In the genomic region with DNA sequence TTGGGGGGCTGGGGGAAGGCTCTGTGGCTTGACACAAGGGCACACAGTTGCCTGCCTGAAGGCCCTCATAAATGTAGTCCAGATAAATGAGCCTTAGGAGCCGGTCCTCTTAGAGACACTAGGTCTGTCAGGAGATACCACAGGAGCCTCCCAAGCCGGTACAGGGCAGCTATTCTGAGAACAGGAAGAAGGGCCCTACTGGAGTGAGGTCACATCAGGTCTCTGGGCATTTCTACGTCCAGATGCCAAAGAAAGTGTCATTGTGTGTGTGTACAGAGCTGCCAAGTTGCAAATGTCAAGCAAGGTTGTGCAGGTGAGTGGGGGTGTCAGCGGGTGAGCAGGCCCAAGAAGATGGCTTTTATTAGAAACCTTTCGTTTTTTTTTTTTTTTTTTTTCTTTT, we compare ENCODE assay signal across 18 mouse cellular contexts. TPM values are rescaled to one million over a fixed set of nuclear protein-coding genes. Genes with fewer than 3 reads are reported as not detected.
DNase-seq lines count a peak whose midpoint lies in the region; ATAC-seq lines count a peak whose summit lies in the region.
"Had no signal": no experiment of that assay in that cellular context is flagged by ENCODE, and none has a peak within 500 bp of the region (broad histone marks: within the 10 kb centered on the region; RNA-seq: fewer than 3 reads in every experiment).

No protein-coding gene starts in this region.

- intact Hi-C loops in heart, postnatal 25 days (cut with DNase I), result loop anchor here (2.0 kb wide), 1 partner anchor 29 kb away; a partner anchor contains a TSS

- DNase-seq in heart, adult 18-20 months, result peak; percentile 44 to 68
- DNase-seq in heart, postnatal 25 days (ENCODE audit: low spot score), result no peak
- peak; percentile 25 for DNase-seq in kidney, postnatal 10 days
- no peak for DNase-seq in kidney, adult 18-20 months
- DNase-seq in kidney, postnatal 25 days, result peak; percentile 36 to 68
- DNase-seq in Muller cell, postnatal 12 days (ENCODE audit: inconsistent ontology term), result no peak
- DNase-seq: cerebellum, adult 18-20 months; liver, embryonic 13.5 days; thymus, postnatal 4 days had no signal

- peaks cover 31% of the 10 kb centered on the region for H3K27me3 ChIP-seq in forebrain, embryonic 13.5 days

- peak overlapping the region; percentile 80 for H3K27ac ChIP-seq in brown adipose tissue, adult 24 weeks (replicated peaks; ENCODE audit: low read depth, low read length)
- no peak overlapping the region for H3K27ac ChIP-seq in forebrain, embryonic 13.5 days
- H3K27ac ChIP-seq: hindbrain, embryonic 14.5 days; intestine, embryonic 15.5 days; left cerebral cortex, adult 2 months; liver, embryonic 13.5 days; lung, embryonic 15.5 days; neural tube, embryonic 13.5 days had no signal

- WGBS in forebrain, embryonic 13.5 days, result 78% methylated on average over 5 of the region's 5 CpGs

- no peak for ATAC-seq in forebrain, embryonic 13.5 days

- no peaks in the 10 kb centered on the region for H3K9me3 ChIP-seq in forebrain, embryonic 13.5 days (replicated peaks)
- H3K9me3 ChIP-seq: embryonic facial prominence, embryonic 10.5 days; intestine, embryonic 15.5 days; liver, embryonic 13.5 days; lung, embryonic 15.5 days; neural tube, embryonic 13.5 days had no signal

- H3K9ac ChIP-seq in forebrain, embryonic 13.5 days, result no peak overlapping the region
- H3K9ac ChIP-seq: neural tube, embryonic 13.5 days had no signal

- no peak overlapping the region for H3K4me3 ChIP-seq in brown adipose tissue, adult 24 weeks (ENCODE audit: insufficient read depth, low read depth, low read length)
- H3K4me3 ChIP-seq in forebrain, embryonic 13.5 days, result no peak overlapping the region
- H3K4me3 ChIP-seq: left cerebral cortex, adult 2 months had no signal

- H3K4me1 ChIP-seq in brown adipose tissue, adult 24 weeks (ENCODE audit: control insufficient read depth, insufficient read depth, insufficient read length, low read length), result peaks cover 30% of the 10 kb centered on the region
- peaks cover 11% of the 10 kb centered on the region for H3K4me1 ChIP-seq in forebrain, embryonic 13.5 days

- no peak overlapping the region for H3K4me2 ChIP-seq in forebrain, embryonic 13.5 days

- H3K36me3 ChIP-seq in forebrain, embryonic 13.5 days (ENCODE audit: poor library complexity, severe bottlenecking), result no peaks in the 10 kb centered on the region
- H3K36me3 ChIP-seq: embryonic facial prominence, embryonic 10.5 days; intestine, embryonic 15.5 days; liver, embryonic 13.5 days; lung, embryonic 15.5 days; neural tube, embryonic 13.5 days had no signal

RNA-seq across cellular contexts. Expression of a gene that starts 28.7 kb away (rescaled TPM):
- 100 to 1,000 TPM; 165 to 174 TPM for total RNA-seq in heart, adult 18-20 months (2021)
- 100 to 1,000 TPM; 174 to 181 TPM for total RNA-seq in heart, postnatal 25 days (2021)
- 316 and 541 TPM in 2 replicates for polyA plus RNA-seq in brown adipose tissue, adult 24 weeks (2012; ENCODE audit: insufficient read depth, insufficient read length, missing spikeins)
- polyA plus RNA-seq in forebrain, embryonic 13.5 days (2015; fragmentation: Nextera tagmentation; extraction: Ambion mirVana), result not detected in 2 replicates
- polyA plus RNA-seq: embryonic facial prominence, embryonic 10.5 days; forebrain, embryonic 14.5 days; neural tube, embryonic 13.5 days had no signal

RNA-seq across cellular contexts. Expression of a gene that starts 41.4 kb away (rescaled TPM):
- 10 to 100 TPM; 19.2 to 22.1 TPM for total RNA-seq in heart, adult 18-20 months (2021)
- 10 to 100 TPM; 20.6 to 21.9 TPM for total RNA-seq in heart, postnatal 25 days (2021)
- 106 and 152 TPM in 2 replicates for polyA plus RNA-seq in brown adipose tissue, adult 24 weeks (2012; ENCODE audit: insufficient read depth, insufficient read length, missing spikeins)
- 1.4 and 2.8 TPM in 2 replicates for polyA plus RNA-seq in forebrain, embryonic 13.5 days (2015; fragmentation: Nextera tagmentation; extraction: Ambion mirVana)

RNA-seq across cellular contexts. Expression of a gene that starts 46.7 kb away (rescaled TPM):
- 1 to 10 TPM; 9.2 to 9.9 TPM for total RNA-seq in heart, adult 18-20 months (2021)
- total RNA-seq in heart, postnatal 25 days (2021), result 10 to 100 TPM in 1 of 2 experiments, 1 to 10 TPM in 1; 8.8 to 10.4 TPM
- polyA plus RNA-seq in brown adipose tissue, adult 24 weeks (2012; ENCODE audit: insufficient read depth, insufficient read length, missing spikeins), result 8.4 and 26.7 TPM in 2 replicates
- 0.96 and 1.5 TPM in 2 replicates for polyA plus RNA-seq in forebrain, embryonic 13.5 days (2015; fragmentation: Nextera tagmentation; extraction: Ambion mirVana)

Comparison
In these comparisons a context has a peak if more than half of its experiments do, and no peak if none do; other contexts are left out.
1. DNase-seq: peak in heart, adult 18-20 months (2 of 2), kidney, postnatal 10 days (single experiment) and kidney, postnatal 25 days (2 of 2); none in heart, postnatal 25 days (single experiment), kidney, adult 18-20 months (single experiment) and Muller cell, postnatal 12 days (single experiment).